Mouse (Mus musculus) stomach, postnatal 0 days (tissue): ENCODE data around the gene Cog5. TPM values are rescaled to one million over a fixed set of nuclear protein-coding genes. Genes with fewer than 3 reads are reported as not detected.

Source experiments
- ATAC-seq: fragments of 200-750 bp; cut with Nextera tagmentation; 2 replicates; pipeline ENCODE4 v1.8.0; 2017; ENCODE audit not compliant: low FRiP score, low TSS enrichment
- DNase-seq: peaks from one replicate; pipeline ENCODE4 v3.0.0-alpha.2; 2016; ENCODE audit warnings: low spot score
- H3K27ac ChIP-seq: fragments of 300-500 bp; sonication (generic); replicated peaks from 2 replicates; pipeline ENCODE4 v1.5.1; 2014; ENCODE audit warnings: mild to moderate bottlenecking, control low read depth
- H3K27me3 ChIP-seq: fragments of 300-500 bp; sonication (generic); 2 replicates; pipeline ENCODE4 v1.6.1; 2014; ENCODE audit warnings: low read length; ENCODE audit not compliant: control insufficient read depth, insufficient read depth
- H3K36me3 ChIP-seq: fragments of 300-500 bp; sonication (generic); 2 replicates; pipeline ENCODE4 v1.6.1; 2014; ENCODE audit warnings: low read length, mixed read lengths; ENCODE audit not compliant: control insufficient read depth, insufficient read depth
- H3K4me1 ChIP-seq: fragments of 300-500 bp; sonication (generic); replicated peaks from 2 replicates; pipeline ENCODE4 v1.6.1; 2014; ENCODE audit warnings: antibody characterized with exemption; ENCODE audit not compliant: control insufficient read depth, insufficient read depth
- H3K4me2 ChIP-seq: fragments of 300-500 bp; sonication (generic); replicated peaks from 2 replicates; pipeline ENCODE4 v1.6.1; 2014; ENCODE audit warnings: low read depth, mild to moderate bottlenecking, control low read depth, moderate library complexity
- H3K4me3 ChIP-seq: fragments of 300-500 bp; sonication (generic); 2 replicates; pipeline ENCODE4 v1.5.1; 2014; ENCODE audit warnings: low read depth, low read length, control low read depth
- H3K9ac ChIP-seq: fragments of 300-500 bp; sonication (generic); 2 replicates; pipeline ENCODE4 v1.6.1; 2014; ENCODE audit warnings: mild to moderate bottlenecking, low read length, control low read depth, mixed read lengths
- H3K9me3 ChIP-seq: fragments of 300-500 bp; sonication (generic); 2 replicates; pipeline ENCODE4 v1.6.1; 2016; ENCODE audit warnings: low read length; ENCODE audit not compliant: control insufficient read depth
- CTCF ChIP-seq: IDR thresholded peaks from 2 replicates; pipeline ENCODE4 v1.5.1; 2016; ENCODE audit warnings: antibody characterized with exemption, low read depth, mild to moderate bottlenecking, moderate library complexity
- EP300 ChIP-seq: optimal IDR thresholded peaks from 2 replicates; pipeline ENCODE3; 2016; ENCODE audit warnings: antibody characterized with exemption
- WGBS: fragments of 180-500 bp; shearing (Covaris S2); extraction: QIAGEN DNeasy Blood & Tissue Kit; methylation state at CpG from one replicate; pipeline ENCODE4 v1.1.7; 2014; 5-methylcytosine and 5-hydroxymethylcytosine counted together
- polyA plus RNA-seq: library from polyadenylated mRNA; unstranded; fragments of >200 nt; fragmentation: Nextera tagmentation; extraction: Ambion mirVana; gene quantifications from 2 replicates; pipeline ENCODE4 v1.2.1, GENCODE M21; 2015

The Cog5 gene
- polyA plus RNA-seq, 1 experiment from 2014 or later, result 14.4 TPM

- H3K9me3 ChIP-seq, result no peaks in the 10 kb centered on the region
- no peaks in the 10 kb centered on the region for H3K36me3 ChIP-seq
- no peak overlapping the region for H3K4me3 ChIP-seq
- no peak for TF ChIP-seq EP300
- no peak for TF ChIP-seq CTCF
- H3K27ac ChIP-seq, result no peak overlapping the region
- H3K27me3 ChIP-seq, result no peaks in the 10 kb centered on the region
- DNase-seq, result no peak
- no peak overlapping the region for H3K4me2 ChIP-seq
- 44% methylated on average over 2 of the region's 2 CpGs for WGBS
- no peak for ATAC-seq
- no peaks in the 10 kb centered on the region for H3K4me1 ChIP-seq
- H3K9ac ChIP-seq, result no peak overlapping the region
Measured at GRCm38 (mm10) chr12:31755885-31756755, 101.5 kb downstream of the Cog5 start.

- 84% methylated on average over 3 of the region's 3 CpGs for WGBS
Measured at GRCm38 (mm10) chr12:31773612-31774011, 118.9 kb downstream of the Cog5 start.

GRCm38 (mm10) chr12:31784291-31784690 lies 129.6 kb downstream of the Cog5 start:
- no peaks in the 10 kb centered on the region for H3K36me3 ChIP-seq
- no peak overlapping the region for H3K4me2 ChIP-seq
- no peak overlapping the region for H3K4me3 ChIP-seq
- no peak overlapping the region for H3K9ac ChIP-seq
- no peaks in the 10 kb centered on the region for H3K4me1 ChIP-seq
- no peaks in the 10 kb centered on the region for H3K27me3 ChIP-seq
- no peaks in the 10 kb centered on the region for H3K9me3 ChIP-seq
- no peak overlapping the region for H3K27ac ChIP-seq
- DNase-seq (no peak), ATAC-seq (no peak)
- 74% methylated on average over 1 of the region's 1 CpGs for WGBS
- TF ChIP-seq CTCF (no peak), EP300 (no peak)

More at GRCm38 (mm10) chr12:31773612-31774011, 118.9 kb downstream of the Cog5 start:
- Histone ChIP-seq H3K4me3 (no peak overlapping the region), H3K27ac (no peak overlapping the region), H3K9me3 (no peaks in the 10 kb centered on the region), H3K4me2 (no peak overlapping the region), H3K27me3 (no peaks in the 10 kb centered on the region), H3K9ac (no peak overlapping the region), H3K36me3 (no peaks in the 10 kb centered on the region), H3K4me1 (no peaks in the 10 kb centered on the region)
- ATAC-seq (no peak), DNase-seq (no peak)
- TF ChIP-seq EP300 (no peak), CTCF (no peak)

GRCm38 (mm10) chr12:31788530-31788929 lies 133.9 kb downstream of the Cog5 start:
- H3K27me3 ChIP-seq, result no peaks in the 10 kb centered on the region
- ATAC-seq, result no peak
- DNase-seq, result no peak
- WGBS, result 92% methylated on average over 3 of the region's 3 CpGs
- H3K4me1 ChIP-seq, result no peaks in the 10 kb centered on the region
- H3K4me2 ChIP-seq, result no peak overlapping the region
- no peak overlapping the region for H3K4me3 ChIP-seq
- no peaks in the 10 kb centered on the region for H3K36me3 ChIP-seq
- no peak overlapping the region for H3K27ac ChIP-seq
- H3K9me3 ChIP-seq, result no peaks in the 10 kb centered on the region
- TF ChIP-seq EP300, result no peak
- H3K9ac ChIP-seq, result no peak overlapping the region

- Histone ChIP-seq H3K9me3 (no peaks in the 10 kb centered on the region), H3K27ac (no peak overlapping the region), H3K27me3 (no peaks in the 10 kb centered on the region), H3K9ac (no peak overlapping the region), H3K4me2 (no peak overlapping the region), H3K4me3 (no peak overlapping the region), H3K36me3 (no peaks in the 10 kb centered on the region), H3K4me1 (no peaks in the 10 kb centered on the region)
- TF ChIP-seq CTCF, result no peak
- no peak for TF ChIP-seq EP300
- no peak for ATAC-seq
- 90% methylated on average over 5 of the region's 5 CpGs for WGBS
- DNase-seq, result no peak
Measured at GRCm38 (mm10) chr12:31806410-31807154, 151.9 kb downstream of the Cog5 start.

- no peak overlapping the region for H3K27ac ChIP-seq
- H3K4me1 ChIP-seq, result no peaks in the 10 kb centered on the region
- TF ChIP-seq EP300, result no peak
- TF ChIP-seq CTCF, result no peak
- 79% methylated on average over 3 of the region's 3 CpGs for WGBS
- H3K27me3 ChIP-seq, result no peaks in the 10 kb centered on the region
- H3K4me3 ChIP-seq, result no peak overlapping the region
- DNase-seq (no peak), ATAC-seq (no peak)
- H3K36me3 ChIP-seq, result no peaks in the 10 kb centered on the region
- H3K4me2 ChIP-seq, result no peak overlapping the region
- no peaks in the 10 kb centered on the region for H3K9me3 ChIP-seq
- no peak overlapping the region for H3K9ac ChIP-seq
Measured at GRCm38 (mm10) chr12:31818051-31818461, 163.4 kb downstream of the Cog5 start.
